Mouse (Mus musculus) liver, postnatal 0 days (tissue): ENCODE measurements at regions not wholly inside any gene's neighbourhood (a gene's known extent, or its start where the extent isn't known, plus 50 kb on each side); places are given as distances from the start of the nearest gene placed in this dataset.

Source experiments
- ATAC-seq: fragments of 200-750 bp; cut with Nextera tagmentation; 2 replicates; pipeline ENCODE4 v1.8.0; 2017; ENCODE audit warnings: mild to moderate bottlenecking, moderate library complexity
- DNase-seq: peaks from one replicate; pipeline ENCODE4 v3.0.0-alpha.2; 2016
- H3K27ac ChIP-seq: fragments of 300-500 bp; sonication (generic); 2 replicates; pipeline ENCODE4 v1.5.1; 2014; ENCODE audit warnings: antibody characterized with exemption, moderate library complexity, mild to moderate bottlenecking, low read depth
- H3K27me3 ChIP-seq: fragments of 300-500 bp; sonication (generic); 2 replicates; pipeline ENCODE4 v1.6.1; 2014; ENCODE audit warnings: low read length, control low read depth, mixed read lengths; ENCODE audit not compliant: insufficient read depth
- H3K36me3 ChIP-seq: fragments of 300-500 bp; sonication (generic); replicated peaks from 2 replicates; pipeline ENCODE4 v1.6.1; 2014; ENCODE audit warnings: mild to moderate bottlenecking, control low read depth, low read length, moderate library complexity, mixed read lengths; ENCODE audit not compliant: insufficient read depth
- H3K4me1 ChIP-seq: fragments of 300-500 bp; sonication (generic); 2 replicates; pipeline ENCODE4 v1.6.1; 2014; ENCODE audit warnings: antibody characterized with exemption, mild to moderate bottlenecking, control low read depth; ENCODE audit not compliant: insufficient read depth
- H3K4me2 ChIP-seq: fragments of 300-500 bp; sonication (generic); 2 replicates; pipeline ENCODE4 v1.6.1; 2014; ENCODE audit warnings: low read depth, mild to moderate bottlenecking, low read length, moderate library complexity, mixed read lengths
- H3K4me3 ChIP-seq: fragments of 300-500 bp; sonication (generic); 2 replicates; pipeline ENCODE4 v1.5.1; 2014; ENCODE audit warnings: low read depth, low read length
- H3K9ac ChIP-seq: fragments of 300-500 bp; sonication (generic); replicated peaks from 2 replicates; pipeline ENCODE4 v1.6.1; 2014; ENCODE audit warnings: mild to moderate bottlenecking, moderate library complexity
- H3K9me3 ChIP-seq: fragments of 300-500 bp; sonication (generic); 2 replicates; pipeline ENCODE4 v1.6.1; 2016; ENCODE audit warnings: mild to moderate bottlenecking, control low read depth, low read length, mixed read lengths
- CTCF ChIP-seq: sonication (generic); IDR thresholded peaks from 2 replicates; pipeline ENCODE4 v1.5.1; 2016; ENCODE audit warnings: antibody characterized with exemption, low read depth
- EP300 ChIP-seq: IDR thresholded peaks from 2 replicates; pipeline ENCODE4 v1.6.1; 2016; ENCODE audit warnings: antibody characterized with exemption, low read depth, mild to moderate bottlenecking
- WGBS: fragments of 180-500 bp; shearing (Covaris S2); extraction: QIAGEN DNeasy Blood & Tissue Kit; methylation state at CpG from one replicate; pipeline ENCODE4 v1.1.7; 2014; ENCODE audit not compliant: insufficient replicate concordance; 5-methylcytosine and 5-hydroxymethylcytosine counted together

GRCm38 (mm10) chr2:102956858-102957242 lies 55.4 kb upstream of the Cd44 start:
- no peaks in the 10 kb centered on the region for H3K36me3 ChIP-seq
- H3K4me2 ChIP-seq: no peak overlapping the region
- H3K27ac ChIP-seq: no peak overlapping the region
- no peaks in the 10 kb centered on the region for H3K9me3 ChIP-seq
- H3K9ac ChIP-seq: no peak overlapping the region
- ATAC-seq (no peak), DNase-seq (no peak)
- no peaks in the 10 kb centered on the region for H3K4me1 ChIP-seq
- no peak for TF ChIP-seq EP300
- no peak for TF ChIP-seq CTCF
- 85% methylated on average over 6 of the region's 6 CpGs for WGBS
- H3K27me3 ChIP-seq: no peaks in the 10 kb centered on the region
- H3K4me3 ChIP-seq: no peak overlapping the region

- ATAC-seq (no peak), DNase-seq (no peak)
- TF ChIP-seq CTCF: no peak
- TF ChIP-seq EP300: no peak
- H3K36me3 ChIP-seq: no peaks in the 10 kb centered on the region
- H3K27ac ChIP-seq: no peak overlapping the region
- no peak overlapping the region for H3K9ac ChIP-seq
- H3K4me2 ChIP-seq: no peak overlapping the region
- 79% methylated on average over 7 of the region's 7 CpGs for WGBS
- H3K4me3 ChIP-seq: no peak overlapping the region
- H3K27me3 ChIP-seq: no peaks in the 10 kb centered on the region
- H3K4me1 ChIP-seq: no peaks in the 10 kb centered on the region
- H3K9me3 ChIP-seq: no peaks in the 10 kb centered on the region
These were observed 54.8 kb upstream of the Cd44 start for GRCm38 (mm10) chr2:102956108-102956857.

- no peak overlapping the region for H3K4me3 ChIP-seq
- no peak overlapping the region for H3K9ac ChIP-seq
- DNase-seq (no peak), ATAC-seq (no peak)
- no peaks in the 10 kb centered on the region for H3K9me3 ChIP-seq
- no peaks in the 10 kb centered on the region for H3K4me1 ChIP-seq
- TF ChIP-seq CTCF: no peak
- no peak overlapping the region for H3K4me2 ChIP-seq
- no peak overlapping the region for H3K27ac ChIP-seq
- H3K36me3 ChIP-seq: no peaks in the 10 kb centered on the region
- WGBS: 56% methylated on average over 4 of the region's 4 CpGs
- H3K27me3 ChIP-seq: no peaks in the 10 kb centered on the region
These were observed 53.8 kb upstream of the Cd44 start for GRCm38 (mm10) chr2:102955232-102955631.
